Mouse (Mus musculus) testis, postnatal 10 days (tissue): ENCODE results near the gene Fam72a.
"Not testable (repeated sequence)": the region's sequence is repeated elsewhere in the genome, so short reads cannot be mapped to it uniquely, and the experiment has no call there.

Source experiments
- DNase-seq: peaks from one replicate; pipeline ENCODE4 v3.0.0; 2021; ENCODE audit warnings: low spot score

Gene Fam72a

DNA sequence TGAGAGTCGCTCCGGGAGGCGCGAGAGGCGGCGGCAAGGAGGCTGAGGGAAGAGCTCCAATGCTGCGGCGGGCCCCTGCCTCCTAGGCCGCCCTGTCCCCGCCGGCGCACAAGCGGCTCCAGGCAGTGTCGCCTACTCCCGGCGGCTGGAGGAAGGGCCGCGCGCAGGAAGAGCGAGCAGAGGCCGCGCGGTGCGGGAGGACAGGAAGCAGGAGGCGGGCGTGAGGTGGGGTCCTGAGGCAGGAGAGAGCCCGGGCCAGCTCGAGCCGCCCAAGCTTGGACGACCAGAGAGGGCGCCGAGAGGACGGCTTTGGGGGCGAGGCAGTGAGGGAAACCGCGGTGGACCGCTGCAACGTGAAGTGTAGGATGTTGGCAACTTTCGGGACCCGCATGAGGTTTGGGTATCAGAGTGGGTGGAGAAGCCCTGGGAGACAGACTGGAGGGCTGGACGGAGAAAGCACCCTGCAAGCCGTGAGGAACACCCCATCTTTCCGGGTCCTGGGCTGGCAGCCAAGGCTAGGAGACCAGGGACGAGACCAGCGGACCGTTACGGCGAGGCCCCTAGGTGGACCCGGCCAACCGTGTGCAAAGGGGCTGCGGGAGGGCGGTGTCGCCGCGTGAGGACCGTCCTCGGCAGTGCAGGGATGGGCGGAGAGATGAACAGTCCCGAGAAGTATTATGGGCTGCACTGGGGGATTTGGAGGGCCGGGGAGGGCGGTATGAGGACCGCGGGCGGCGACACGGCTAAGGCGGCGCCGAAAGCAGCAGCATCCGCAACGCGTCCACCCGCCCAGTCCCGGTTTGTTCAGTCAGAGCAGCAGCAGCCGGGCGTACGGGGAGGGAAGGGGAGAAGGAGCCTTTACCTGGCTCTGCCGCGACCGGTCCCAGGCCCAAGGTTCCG is 1.1 kb upstream of the Fam72a start:
- DNase-seq = peak; percentile 78

GRCm38 (mm10) chr1:131528081-131528507 is 391 bp downstream of the Fam72a start:
- DNase-seq = peak; percentile 84

DNA sequence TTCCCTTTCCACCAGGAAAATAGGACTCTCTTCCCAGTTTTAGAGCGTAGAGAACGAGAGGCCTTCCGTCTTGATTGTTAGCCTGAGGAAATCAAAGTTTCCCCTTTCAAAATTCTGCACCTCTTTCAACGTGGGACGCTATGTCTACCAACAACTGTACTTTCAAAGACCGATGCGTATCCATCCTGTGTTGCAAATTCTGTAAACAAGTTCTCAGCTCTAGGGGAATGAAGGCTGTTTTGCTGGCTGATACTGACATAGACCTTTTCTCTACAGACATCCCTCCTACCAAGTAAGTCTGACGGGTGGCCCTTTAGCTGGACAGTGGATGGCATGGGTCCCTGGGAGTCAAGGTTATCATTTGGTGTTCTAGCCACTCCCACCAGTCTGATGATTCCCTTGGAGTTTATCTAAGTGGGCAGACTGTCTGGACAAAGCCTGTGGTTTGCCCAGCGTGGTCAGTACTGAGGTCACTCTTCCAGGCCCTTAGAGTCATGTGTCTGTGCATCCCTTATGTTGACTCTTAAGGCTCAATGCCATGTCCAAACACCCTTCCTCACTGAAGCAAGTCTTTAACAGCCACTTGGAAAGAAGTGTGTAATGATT is 961 bp downstream of the Fam72a start:
- no peak for DNase-seq

DNA sequence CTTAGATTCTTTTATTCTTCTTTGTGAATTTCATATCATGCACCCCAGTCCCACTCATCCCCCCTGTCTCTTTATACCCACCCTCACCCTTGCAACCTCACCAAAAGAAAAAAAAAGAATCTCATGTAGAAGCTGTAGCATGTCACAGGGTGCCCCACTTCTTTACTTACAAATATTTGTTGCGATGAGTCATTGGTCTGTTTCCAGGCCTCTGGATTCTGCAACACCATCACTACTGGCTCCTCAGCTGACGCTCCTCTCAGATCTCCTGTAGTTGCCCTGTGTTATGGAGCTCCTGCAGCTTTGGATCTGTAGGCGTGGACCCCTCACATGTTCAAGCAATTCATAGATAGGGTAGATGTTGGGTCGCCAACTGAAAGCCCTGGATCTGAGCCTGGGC is 12.1 kb downstream of the Fam72a start:
- no peak for DNase-seq

DNA sequence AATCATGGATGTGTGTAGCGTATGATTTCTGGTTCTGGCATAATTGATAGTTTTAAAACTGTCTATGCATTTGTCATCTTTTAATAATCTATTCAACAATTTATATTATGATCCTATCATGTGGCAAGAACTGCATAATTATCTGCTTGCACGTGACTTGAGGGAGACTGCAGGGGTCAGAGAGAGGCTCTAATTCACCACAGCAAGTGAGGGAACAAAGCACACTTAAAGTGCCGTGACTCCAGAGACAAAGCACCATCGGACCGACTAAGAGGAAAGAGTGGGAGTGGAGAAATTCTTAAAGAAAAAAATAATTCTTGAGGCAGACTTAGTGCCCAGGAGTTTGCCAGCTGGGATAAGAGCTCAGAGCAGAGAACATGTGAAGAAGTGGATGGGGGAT is 13.1 kb downstream of the Fam72a start:
- DNase-seq = no peak

GRCm38 (mm10) chr1:131541431-131541830 is 13.7 kb downstream of the Fam72a start:
- DNase-seq = no peak

DNA sequence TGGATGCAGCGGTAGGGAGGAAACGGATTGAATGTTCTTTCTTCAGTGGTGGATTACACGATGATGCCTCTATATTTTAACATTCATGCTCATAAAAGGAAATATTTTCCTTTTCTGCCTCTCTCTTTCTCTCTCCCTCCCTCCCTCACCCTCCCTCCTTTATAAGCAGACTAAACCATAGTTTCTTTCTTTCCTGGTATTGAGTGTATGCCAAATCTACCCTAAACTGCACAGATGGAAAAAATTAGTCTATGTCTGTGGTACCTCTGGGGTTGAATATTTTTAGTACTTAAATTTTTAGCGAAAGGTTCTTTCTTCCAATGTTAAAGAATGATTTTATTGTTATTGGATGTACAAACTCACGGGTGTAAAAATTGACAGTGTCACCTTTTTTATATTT is 14.2 kb downstream of the Fam72a start:
- DNase-seq = no peak

DNA sequence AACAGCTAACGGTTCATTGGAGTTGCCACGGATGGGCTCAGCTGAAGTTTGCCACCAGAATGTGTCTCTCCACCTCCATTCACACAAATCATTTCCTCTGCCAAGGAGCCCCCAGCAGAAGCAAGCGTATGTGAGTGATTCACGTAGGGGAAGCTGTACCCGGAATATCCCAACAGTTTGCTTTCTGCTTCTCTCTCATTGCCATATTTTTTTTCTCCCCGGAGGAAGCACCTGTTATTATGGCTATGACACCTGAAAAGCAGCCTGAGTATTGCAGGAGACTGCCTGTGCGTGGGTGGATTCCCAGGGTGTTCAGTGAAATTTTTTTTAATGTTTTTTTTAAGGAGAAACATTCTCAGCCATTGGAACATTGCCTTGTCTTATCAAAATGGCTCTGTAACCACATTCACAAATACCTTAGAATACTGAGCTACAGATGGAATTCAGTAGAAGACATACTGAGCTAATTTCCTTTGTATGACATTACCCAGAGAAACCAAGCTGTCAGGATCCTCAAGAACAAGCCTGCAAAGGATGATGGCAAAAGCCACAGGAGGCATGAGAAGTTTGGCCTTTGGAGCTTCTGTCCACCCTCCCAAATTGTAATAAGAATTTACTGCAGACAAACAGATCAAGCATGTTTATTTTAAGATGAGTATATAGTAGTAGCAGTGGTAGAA is 16.3 kb downstream of the Fam72a start:
- DNase-seq = no peak

DNA sequence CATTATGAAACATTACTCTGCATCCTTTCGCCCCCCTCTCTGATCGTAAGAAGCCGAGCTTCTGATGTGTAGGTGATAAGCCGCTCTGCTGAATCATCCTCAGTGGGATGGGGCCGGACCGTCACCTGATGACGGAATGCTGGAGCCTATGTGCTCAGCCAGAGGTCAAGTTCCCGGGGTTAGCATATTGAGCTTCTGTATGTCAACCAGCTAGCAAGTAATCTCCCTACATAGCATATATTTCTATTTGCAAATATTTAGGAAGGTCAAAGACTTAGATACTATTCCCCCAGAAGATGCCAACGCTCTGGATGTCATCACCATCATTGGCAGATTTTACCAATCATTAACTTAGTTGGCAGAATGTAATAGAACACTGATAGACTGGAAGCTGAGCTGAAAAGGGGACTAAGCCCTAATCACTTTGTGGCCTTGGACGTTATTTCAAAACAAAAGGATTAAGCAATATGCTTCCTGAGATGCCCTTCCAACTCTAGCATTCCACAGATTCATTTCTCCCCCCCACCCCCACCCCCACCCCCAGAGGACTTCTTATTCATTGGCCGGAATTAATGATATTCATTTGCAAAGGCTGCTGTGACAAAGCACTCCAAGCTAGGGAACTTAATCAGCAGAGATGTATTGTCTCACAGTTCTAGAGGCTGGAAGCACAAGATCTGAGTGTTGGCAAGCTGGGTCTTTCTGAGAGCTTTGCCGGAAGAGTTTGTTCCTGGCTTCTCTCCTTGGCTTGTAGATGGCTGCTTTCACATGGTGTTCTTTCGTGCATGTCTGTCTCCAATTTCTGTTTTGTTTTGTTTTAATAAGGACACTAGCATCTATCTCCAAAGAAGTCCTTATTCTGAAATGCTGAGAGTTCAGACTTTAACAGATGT is 19.3 kb downstream of the Fam72a start:
- no peak for DNase-seq

DNA sequence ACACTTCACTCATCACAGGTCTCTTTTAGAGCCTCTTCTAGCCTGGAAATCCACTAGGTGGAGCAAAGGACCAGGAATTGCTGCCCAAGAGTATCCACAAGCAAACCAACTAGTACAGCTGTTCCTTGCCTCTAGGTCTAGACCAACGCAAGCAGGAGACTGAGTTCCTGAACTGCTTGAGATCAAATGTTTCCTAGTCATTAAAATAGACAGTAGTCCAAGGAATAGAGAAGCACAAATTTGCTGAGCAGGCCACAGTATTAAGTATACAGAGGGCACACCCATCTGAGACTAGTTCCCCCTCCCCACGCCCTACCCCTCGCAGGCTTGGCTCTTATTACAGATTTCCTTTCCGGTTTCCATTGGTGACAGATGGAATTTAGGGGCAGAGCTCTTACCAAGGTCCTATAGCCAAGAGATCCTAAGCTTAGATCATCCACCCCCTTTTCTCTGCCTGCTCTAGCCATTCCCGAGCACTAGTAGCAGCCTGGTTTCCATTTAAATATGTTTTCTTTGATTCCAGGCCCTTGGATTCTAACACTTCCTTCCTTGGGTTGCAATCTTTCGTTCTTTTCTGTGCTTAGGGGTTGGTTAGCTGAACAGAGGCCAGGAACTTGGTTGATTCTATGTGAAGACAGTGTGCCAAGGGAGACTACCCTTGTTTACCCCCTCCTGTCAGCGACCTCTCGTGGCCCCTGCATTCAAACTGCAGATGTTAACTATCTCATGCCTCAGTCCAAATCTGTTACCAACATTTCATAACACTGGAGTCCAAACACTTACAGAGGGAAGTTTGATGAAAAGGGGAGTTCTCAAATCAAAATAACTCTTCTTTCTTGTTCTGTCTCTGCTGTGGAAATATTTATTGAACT is 21.0 kb downstream of the Fam72a start:
- DNase-seq = no peak

DNA sequence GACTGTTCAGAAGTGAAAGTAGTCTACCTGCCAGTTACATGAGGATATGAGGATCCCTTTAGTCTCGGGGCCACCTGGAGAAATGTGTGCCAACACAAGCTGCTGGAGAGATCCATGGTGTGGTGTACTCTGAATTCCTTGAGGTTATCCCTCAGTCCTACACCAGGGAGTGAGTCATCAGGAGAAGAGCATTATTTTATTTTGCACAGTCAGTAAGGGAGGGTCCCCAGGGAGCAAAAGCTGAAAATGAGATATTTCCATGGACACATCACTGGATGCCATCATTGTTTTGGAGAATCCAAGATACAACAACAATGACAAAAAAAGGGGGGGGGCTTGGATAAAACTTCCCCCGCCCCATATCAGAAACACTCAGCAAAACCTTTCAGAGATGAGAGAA is 24.3 kb downstream of the Fam72a start:
- DNase-seq = no peak

GRCm38 (mm10) chr1:131553428-131553827 is 25.7 kb downstream of the Fam72a start:
- DNase-seq = no peak

GRCm38 (mm10) chr1:131555042-131555812 is 27.5 kb downstream of the Fam72a start:
- peak; percentile 87 for DNase-seq

DNA sequence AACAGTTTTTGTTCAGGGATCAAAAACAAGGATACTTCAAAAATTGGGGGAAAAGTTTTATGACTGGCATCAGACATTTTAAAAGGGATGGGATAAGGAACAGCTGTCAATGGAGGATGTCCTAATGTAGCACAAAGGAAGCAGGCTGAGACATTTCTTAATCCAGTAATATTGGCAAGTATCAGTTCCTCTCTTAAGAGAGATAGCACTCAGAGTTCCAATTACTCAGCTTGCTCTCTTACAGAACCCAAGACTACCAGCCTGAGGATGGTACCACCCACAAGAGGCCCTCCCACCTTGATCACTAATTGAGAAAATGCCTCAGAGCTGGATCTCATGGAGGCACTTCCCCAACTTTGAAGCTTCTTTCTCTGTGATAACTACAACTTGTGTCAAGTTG is 32.8 kb downstream of the Fam72a start:
- no peak for DNase-seq

- no peak for DNase-seq
Observed at GRCm38 (mm10) chr1:131562081-131562480, 34.4 kb downstream of the Fam72a start.

DNA sequence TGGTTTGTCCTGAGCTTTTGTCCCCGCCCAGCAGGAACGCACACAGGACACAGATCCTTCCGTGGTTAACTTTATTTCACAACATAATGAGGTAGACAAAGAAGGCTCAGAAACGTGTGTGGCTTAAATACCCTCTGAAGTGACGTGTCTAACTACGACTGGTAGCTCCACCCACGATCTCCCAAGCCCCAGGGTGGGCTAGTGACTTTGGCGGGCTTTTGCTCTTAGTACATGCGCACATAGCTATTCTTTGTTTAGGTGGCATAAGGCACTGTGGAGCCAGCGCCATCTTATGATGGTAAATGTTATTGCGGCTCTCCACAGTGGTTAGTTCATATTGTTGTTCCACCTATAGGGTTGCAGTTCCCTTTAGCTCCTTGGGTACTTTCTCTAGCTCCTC is 38.4 kb downstream of the Fam72a start:
- DNase-seq = not testable (repeated sequence)

GRCm38 (mm10) chr1:131569721-131570120 is 42.0 kb downstream of the Fam72a start:
- no peak for DNase-seq

- no peak for DNase-seq
Observed at GRCm38 (mm10) chr1:131570391-131570790, 42.7 kb downstream of the Fam72a start.

- DNase-seq = peak; percentile 81
Observed at GRCm38 (mm10) chr1:131573721-131574120, 46.0 kb downstream of the Fam72a start.
